Mouse (Mus musculus) mesoderm, embryonic 11.5 days (tissue): ENCODE data around the gene Hist1h3e.
"Not testable (repeated sequence)": the region's sequence is repeated elsewhere in the genome, so short reads cannot be mapped to it uniquely, and the experiment has no call there.

Source experiments
- DNase-seq: peaks from one replicate; pipeline ENCODE4 v3.0.0-alpha.2; 2012; ENCODE audit warnings: low read depth, low spot score

Gene Hist1h3e

DNA sequence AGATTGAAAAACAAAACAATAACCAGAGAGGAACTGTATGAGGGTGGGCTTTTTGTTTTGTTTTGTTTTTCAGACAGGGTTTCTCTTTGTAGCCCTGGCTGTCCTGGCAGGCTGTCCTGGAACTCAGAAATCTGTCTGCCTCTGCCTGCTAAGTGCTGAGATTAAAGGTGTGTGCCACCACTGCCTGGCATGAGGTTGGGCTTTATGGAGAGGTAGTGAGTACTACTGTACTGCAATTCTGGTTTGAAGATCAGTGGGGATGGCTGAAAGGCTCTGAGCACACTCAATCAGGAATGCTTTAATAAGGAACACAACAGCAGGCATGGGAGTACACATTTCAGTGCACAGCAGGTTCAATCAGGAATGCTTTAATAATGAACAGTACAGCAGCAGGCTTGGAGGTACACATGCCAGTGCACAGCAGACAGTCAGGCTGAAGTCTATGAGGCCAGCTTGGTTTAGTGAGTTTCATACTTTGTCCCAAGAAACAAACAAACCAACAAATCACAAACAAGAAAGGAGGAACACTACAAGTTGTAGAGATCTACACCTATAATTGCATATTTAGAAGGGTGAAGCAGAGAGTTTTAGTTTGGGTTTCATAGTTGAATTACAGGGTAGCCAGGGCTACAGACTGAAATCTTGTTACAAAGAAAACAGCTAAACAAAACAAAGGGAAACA is 21.4 kb upstream of the Hist1h3e start:
- no peak for DNase-seq

DNA sequence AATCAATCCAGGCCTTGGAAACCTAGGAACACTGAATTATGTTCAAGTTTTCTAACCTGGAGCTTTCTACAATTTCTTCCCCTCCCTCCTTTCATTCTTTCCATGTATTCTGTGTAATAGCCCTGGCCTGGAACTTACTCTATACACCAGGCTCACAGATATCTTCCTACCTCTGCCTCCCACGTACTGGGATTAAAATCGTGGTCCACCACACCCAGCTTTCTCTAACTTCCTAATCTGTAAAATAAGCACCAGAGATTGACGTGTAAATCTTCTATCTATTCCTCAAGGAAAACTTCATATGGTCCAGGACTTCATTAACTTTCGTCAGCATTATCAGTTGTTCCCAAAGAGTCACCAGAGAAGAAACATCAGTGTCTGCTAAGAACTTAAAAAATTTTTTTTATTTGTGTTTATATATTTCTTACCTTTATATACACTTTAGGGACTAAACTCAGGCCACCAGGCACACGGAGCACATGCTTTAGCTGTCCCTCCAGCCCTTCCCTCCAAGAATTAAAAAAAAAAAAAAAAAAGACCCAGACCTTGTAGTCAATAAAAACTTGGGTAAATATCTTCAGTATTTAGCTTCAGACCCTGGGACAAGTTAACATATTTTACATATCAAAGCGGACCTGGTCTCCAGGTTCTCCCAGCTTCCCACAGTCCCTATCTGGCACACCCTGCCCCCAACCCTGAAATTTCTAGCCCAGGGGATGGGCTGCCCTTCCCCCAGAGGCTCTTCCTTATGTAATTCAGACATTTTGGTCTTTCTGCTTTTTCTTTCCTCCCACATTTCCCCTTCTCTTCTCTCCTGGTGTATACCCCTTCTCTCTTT is 20.3 kb upstream of the Hist1h3e start:
- DNase-seq = no peak

DNA sequence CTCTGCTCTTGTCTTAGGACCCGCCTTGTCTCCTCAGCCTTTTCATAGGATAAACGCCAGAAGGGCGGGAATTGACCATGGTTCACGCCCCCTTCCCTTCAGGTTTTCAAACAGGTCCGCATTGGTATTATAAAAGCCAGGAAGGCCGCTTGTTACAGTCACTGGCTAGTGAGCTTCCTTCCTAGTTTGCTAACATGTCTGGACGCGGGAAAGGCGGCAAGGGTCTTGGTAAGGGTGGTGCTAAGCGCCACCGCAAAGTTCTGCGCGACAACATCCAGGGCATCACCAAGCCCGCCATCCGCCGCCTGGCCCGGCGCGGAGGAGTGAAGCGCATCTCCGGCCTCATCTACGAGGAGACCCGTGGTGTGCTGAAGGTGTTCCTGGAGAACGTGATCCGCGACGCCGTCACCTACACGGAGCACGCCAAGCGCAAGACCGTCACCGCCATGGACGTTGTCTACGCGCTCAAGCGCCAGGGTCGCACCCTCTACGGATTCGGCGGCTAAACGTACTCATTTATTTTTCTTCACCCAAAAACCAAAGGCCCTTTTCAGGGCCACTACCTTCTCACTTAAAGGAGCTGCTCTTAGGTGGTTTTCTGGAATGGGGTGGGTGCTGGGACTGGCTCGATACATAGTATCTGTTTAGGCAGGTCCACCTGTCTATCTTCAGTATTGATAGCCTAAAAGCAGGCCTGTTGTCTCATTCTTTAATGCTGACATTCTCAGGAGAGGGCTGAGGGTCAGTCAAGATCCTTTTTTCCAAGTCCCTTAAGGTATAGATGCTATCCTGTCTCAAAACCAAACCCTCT is 19.4 kb upstream of the Hist1h3e start, which contains the start of gene Hist1h4d:
Gene Hist1h4d (plus strand): TSS at position 191 of the 811 bp plus-strand sequence.
- DNase-seq = peak; percentile 96

DNA sequence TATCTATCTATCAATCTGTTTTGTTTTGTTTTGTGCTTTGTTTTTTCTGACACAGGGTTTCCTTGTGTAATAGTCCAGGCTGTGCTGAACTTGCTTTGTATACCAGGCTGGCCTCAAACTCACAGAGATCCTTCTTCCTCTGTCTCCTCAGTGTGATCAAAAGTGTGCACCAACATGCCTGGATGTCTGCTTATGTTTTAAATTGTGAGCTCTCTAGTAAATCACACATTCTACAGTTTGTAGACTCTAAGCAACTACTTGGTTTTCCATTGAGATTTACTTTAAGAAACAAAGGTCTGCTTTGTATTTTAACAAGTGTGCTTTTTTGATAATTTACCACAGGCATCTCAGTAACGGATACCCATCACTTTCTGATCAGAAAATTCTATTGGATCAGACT is 15.7 kb upstream of the Hist1h3e start:
- no peak for DNase-seq

DNA sequence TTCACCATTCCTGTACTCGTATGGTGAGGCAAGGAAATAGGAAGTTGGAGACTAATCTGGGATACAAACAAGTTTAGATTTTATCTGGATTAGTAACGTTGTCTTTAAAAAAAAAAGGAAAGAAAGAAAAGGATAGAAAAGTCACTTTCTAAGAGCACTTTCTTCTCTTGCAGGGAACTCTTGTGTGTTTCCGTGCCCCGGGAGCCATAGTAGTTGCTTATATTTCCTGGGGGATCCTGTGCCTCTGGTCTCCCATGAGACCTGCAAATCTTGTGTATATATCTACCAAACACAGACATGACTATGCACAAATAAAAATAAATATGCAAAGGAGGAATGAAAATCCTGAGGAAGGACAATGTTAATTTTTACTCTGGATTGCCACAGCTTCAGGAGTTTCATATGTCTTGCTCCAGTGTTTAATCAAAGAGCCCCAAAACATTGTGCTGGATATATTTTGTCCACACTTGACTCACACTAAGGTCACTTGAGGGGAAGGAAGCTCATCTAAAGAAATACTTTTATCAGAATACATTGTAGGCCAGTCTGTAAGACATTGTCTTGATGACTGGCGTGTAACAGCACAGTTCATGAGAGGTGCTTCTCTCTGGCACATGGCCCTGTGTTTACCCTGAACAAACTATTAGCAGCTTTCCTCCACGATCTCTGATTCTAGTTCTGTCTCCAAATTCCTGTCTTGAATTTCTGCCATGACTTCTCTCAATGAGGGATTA is 14.9 kb upstream of the Hist1h3e start:
- DNase-seq = no peak

DNA sequence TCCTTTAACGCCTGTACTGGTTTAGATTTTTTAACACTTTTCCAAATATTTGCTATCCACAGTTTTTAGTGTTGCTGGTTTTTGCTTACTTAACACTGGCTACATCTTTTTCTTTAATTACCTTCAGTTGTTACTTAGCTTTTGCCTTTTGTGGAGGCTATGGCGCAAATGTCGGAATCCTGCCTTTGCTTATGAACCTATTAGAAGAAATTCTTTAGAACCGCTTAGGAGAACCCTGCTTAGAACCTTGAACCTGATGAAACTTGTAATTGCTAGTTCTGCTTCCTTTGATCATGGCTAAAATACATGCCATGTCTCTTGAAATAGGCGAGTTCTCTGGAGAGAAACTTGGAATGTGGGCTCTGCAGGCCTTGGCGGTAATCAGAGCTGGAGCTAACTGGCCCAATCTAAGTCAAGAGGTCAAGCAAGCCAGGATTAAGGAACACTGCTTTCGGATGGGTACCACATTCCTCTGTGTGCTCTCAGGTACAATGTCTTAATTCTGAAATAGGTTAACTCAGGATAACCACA is 14.2 kb upstream of the Hist1h3e start:
- DNase-seq = no peak

DNA sequence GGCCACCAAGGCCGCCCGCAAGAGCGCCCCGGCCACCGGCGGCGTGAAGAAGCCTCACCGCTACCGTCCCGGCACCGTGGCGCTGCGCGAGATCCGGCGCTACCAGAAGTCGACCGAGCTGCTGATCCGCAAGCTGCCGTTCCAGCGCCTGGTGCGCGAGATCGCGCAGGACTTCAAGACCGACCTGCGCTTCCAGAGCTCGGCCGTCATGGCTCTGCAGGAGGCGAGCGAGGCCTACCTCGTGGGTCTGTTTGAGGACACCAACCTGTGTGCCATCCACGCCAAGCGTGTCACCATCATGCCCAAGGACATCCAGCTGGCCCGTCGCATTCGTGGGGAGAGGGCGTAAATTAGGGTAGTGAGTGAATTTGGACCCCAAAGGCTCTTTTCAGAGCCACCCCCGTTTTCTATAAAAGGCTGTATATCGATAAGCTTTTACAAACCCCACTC is 13.7 kb upstream of the Hist1h3e start:
- DNase-seq = not testable (repeated sequence)

DNA sequence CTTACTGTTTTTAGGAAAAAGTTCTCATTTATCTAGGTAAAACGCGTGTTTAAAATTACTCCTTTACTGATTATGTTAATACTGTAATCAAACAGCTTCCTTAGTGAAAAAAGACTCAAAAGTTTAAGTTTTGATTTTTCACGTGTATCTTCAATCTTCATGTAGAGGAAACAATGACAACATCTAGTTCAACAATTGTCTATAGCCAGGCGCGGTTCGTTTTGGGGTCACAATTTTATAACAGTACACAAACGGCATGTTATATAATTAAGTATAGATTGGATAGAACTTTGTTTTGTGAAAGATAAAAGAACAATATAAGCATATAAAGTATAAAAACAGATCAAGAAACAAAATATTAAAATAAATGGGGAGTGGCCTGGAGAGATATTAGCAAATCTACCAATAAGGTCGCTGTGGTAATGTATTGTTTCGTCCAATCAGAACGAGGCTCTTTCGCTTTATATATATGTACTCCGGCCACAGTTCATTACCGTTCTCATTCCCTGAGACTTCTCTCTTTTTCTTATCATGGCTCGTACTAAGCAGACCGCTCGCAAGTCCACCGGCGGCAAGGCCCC is 13.2 kb upstream of the Hist1h3e start, which contains the start of gene Hist1h3d:
Gene Hist1h3d (plus strand): TSS at position 493 of the 581 bp plus-strand sequence.
- peak; percentile 87 for DNase-seq

DNA sequence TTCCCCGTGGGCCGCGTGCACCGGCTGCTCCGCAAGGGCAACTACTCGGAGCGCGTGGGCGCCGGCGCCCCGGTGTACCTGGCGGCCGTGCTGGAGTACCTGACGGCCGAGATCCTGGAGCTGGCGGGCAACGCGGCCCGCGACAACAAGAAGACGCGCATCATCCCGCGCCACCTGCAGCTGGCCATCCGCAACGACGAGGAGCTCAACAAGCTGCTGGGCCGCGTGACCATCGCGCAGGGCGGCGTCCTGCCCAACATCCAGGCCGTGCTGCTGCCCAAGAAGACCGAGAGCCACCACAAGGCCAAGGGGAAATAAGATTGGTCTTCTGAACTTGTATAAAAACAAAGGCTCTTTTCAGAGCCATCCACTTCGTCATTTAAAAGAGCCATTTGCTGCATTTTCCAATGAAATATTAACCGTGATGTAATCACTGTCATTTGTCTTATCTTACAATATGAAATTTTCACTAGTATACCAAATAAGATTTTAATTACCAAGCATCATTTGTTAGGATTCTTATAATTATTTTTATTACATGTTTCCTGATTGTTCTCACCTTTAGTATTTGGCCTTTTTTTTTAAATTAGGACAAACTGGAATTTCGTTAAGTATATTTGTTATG is 12.5 kb upstream of the Hist1h3e start:
- not testable (repeated sequence) for DNase-seq

DNA sequence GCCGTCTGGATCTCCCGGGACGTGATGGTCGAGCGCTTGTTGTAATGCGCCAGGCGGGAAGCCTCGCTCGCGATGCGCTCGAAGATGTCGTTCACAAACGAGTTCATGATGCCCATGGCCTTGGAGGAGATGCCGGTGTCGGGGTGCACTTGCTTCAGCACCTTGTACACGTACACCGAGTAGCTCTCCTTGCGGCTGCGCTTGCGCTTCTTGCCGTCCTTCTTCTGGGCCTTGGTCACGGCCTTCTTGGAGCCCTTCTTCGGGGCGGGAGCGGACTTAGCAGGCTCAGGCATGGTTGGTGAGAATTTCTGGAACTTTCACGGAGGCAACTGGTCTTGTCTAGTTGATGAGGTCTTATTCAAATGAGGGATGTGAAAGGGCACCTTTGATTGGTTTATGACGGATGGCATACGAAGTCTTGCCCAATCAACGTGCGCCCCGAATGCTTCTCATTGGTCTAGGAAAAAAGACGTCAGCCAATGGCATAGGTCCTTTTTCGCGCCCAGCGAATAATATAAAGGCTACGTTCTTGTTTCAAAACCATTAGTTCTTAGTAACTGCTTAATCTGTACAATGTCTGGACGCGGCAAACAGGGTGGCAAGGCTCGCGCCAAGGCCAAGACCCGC is 11.8 kb upstream of the Hist1h3e start, which contains the start of the genes Hist1h2bf and Hist1h2ad:
Gene Hist1h2bf (minus strand): TSS at position 299 of the 627 bp plus-strand sequence.
Gene Hist1h2ad (plus strand): TSS at position 484 of the 627 bp plus-strand sequence.
- peak; percentile 97 for DNase-seq

DNA sequence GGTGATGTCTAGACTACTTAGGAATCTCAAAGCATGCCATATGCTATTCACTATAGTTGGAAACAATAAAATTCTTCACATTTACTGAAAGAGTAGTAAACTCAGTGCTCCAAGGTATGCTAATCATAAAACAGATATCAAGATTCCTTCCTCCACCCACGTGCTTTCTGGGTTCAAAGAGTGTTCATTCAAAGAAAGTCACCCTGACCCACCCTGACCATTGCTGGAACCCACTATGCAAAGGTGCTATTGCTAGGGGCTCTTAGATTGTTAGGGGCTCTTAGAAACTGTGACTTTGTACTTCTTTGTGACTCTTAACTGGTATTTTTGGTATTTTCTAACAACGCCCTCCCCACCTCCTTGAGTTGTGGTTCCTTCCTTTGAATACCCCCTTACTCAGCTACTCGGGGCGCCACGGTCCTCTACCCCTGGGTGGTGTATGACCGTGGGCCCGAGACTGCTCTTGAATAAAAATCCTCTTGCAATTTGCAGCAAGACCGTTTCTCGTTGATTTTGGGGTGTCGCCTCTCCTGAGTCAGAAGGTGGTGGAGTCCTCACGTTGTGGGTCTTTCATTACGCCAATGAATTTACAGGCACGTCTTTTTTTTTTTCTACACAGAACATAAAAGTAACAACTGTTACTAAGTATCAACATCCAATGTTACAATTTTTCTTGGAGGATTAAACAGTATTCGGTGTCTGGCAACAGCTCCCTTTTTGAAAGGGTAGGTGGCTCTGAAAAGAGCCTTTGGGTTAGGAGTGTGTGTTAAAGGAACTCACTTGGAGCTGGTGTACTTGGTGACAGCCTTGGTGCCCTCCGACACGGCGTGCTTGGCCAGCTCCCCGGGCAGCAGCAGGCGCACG is 11.1 kb upstream of the Hist1h3e start:
- DNase-seq = not testable (repeated sequence)

DNA sequence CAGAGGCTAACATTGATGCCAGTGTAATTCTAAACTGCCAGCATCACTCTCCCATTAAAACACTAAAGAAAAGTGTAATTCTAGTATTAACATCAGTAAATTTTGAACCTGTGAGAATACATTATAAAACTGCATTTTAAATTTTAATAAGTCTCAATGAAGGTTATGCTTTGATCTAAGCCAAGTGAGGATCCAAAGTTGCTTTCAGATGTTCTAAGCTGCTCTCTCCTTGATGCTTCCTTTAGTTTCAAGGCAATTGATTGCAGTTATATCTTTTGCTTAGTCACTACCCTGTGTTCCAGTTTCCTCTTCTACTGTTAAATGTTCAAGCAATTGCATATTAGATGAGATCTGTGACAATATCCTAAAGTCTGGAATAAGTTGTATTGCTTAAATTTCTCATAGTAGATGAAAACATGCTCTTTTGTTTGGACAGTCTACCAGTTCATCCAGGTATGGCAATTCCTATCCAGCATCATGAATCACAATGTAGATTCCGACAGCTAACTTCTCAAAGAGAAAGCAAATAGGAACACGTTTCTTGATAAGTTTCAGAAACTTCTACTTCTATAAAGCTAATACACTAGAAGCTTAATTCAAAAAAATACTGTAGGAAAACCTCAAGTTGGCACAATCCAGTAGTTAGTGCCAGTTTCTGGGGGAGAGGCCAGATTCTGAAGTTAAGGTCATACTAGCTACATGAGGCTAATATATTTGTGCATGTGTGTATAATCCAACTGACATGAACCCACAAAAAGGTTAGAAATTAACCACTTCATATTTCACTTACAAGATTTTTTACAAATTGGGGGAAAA is 10.3 kb upstream of the Hist1h3e start:
- DNase-seq = no peak

DNA sequence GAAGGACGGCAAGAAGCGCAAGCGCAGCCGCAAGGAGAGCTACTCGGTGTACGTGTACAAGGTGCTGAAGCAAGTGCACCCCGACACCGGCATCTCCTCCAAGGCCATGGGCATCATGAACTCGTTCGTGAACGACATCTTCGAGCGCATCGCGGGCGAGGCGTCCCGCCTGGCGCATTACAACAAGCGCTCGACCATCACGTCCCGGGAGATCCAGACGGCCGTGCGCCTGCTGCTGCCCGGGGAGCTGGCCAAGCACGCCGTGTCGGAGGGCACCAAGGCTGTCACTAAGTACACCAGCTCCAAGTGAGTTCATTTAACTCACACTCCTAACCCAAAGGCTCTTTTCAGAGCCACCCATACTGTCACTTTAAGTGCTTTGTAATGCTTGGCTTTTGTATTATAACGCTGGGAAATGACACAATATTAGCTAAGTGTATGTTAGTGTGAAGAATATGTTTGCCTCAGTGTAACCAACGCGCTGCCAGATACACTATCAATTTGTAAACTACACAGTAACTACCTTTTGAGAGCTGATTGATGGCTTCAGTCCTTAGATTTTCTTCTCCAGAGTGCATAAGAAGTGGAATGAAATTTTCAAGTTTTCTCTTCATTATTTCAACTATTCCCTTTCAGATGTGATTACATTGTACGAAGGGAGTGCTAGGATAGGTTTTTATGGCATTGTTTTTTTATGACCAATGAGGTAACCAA is 9.5 kb upstream of the Hist1h3e start:
- DNase-seq = not testable (repeated sequence)

DNA sequence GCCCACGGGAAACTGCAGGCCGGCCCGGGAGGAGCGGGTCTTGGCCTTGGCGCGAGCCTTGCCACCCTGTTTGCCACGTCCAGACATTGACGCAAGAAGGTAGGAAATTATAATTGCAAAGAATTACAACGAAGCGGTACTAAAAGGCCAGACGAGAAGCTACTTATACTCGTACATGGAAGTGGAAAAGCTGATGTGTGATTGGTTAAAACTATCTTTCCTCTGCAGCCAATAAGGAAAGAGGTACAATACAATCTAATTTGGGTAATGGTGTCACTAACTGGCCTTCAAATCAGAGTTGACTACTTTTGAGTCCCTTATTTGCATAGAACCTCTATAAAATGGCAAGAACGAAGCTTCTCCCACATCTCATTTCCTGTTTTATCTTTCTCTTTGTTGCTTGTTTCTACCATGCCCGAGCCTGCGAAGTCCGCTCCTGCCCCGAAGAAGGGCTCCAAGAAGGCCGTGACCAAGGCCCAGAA is 8.9 kb upstream of the Hist1h3e start, which contains the start of the genes Hist1h2ae and Hist1h2bg:
Gene Hist1h2ae (minus strand): TSS at position 199 of the 482 bp plus-strand sequence.
Gene Hist1h2bg (plus strand): TSS at position 375 of the 482 bp plus-strand sequence.
- DNase-seq = peak; percentile 90

DNA sequence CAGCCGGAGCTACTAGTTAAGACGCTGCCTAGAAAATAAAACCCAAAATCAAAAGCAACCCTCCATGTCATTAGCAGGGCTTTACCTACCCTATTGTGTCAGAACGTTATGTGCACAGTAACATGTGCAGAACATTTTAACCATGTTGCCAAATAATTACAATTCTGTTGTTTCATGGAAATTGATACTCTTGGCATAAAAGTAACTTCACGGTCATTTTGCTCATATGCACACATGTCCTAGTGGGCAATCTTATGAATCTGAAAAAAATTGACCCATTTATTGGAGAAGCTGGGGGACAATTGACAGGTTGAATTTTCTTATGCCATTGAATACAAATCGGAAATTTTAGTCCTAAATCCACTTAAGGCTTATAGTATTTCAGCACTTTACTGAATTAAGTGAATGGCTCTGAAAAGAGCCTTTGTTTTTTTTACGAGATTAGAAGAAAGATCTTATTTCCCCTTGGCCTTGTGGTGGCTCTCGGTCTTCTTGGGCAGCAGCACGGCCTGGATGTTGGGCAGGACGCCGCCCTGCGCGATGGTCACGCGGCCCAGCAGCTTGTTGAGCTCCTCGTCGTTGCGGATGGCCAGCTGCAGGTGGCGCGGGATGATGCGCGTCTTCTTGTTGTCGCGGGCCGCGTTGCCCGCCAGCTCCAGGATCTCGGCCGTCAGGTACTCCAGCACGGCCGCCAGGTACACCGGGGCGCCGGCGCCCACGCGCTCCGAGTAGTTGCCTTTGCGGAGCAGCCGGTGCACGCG is 8.3 kb upstream of the Hist1h3e start:
- DNase-seq = not testable (repeated sequence)

DNA sequence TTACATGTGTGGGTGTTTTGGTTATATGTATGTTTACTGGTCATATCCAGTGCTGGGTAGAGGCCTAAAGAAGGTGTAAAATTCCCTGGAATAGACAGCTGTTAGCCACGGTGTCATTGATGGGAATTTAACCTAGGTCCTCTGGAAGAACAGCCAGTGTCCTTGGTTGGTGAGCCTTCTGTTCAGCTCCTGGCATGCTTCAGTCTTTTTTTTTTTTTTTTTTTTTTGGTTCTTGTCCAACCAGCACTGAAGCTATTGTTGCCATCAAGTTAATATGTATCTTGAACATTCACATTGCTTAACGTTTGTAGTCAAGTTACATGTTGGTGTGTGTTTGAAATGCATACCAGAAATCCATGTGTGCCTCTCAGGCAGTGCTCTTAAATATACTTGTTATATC is 2.3 kb upstream of the Hist1h3e start:
- no peak for DNase-seq
